Mouse (Mus musculus) inflammation-experienced regulatory T-cells, adult 6 months (primary cell): ENCODE measurements around the gene Ric3. TPM values are rescaled to one million over a fixed set of nuclear protein-coding genes. Genes with fewer than 3 reads are reported as not detected.

ENCODE experiments used
- ATAC-seq: one replicate; pipeline ENCODE4 v1.8.0; 2017
- polyA plus RNA-seq, 3 experiments: library from polyadenylated mRNA; unstranded; fragments of 100-300 nt; shearing (Covaris generic); gene quantifications; one replicate each; pipeline ENCODE4 v1.2.1; 2017

Gene Ric3
- polyA plus RNA-seq, 3 experiments from 2014 or later: not detected

DNA sequence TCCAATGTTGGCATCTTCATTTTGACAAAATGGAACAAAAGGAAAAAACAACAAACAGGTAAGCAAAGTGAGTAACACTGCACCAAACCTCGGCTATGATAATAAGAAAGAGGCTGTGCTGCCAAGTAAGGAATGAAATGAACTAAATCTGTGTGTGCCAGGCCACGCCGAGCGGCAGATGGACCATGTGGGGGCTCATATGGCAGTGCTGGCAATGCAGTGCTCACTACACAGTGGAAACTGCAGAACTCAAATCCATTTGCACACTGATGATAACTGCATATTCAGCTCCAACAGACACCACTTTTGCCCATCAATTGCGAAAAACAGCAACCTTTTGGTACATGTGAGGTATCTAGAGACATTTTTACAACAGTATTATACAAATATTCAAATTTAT is 43.7 kb downstream of the Ric3 start:
- ATAC-seq: no peak

GRCm38 (mm10) chr7:109038987-109039386 is 44.1 kb downstream of the Ric3 start:
- no peak for ATAC-seq

DNA sequence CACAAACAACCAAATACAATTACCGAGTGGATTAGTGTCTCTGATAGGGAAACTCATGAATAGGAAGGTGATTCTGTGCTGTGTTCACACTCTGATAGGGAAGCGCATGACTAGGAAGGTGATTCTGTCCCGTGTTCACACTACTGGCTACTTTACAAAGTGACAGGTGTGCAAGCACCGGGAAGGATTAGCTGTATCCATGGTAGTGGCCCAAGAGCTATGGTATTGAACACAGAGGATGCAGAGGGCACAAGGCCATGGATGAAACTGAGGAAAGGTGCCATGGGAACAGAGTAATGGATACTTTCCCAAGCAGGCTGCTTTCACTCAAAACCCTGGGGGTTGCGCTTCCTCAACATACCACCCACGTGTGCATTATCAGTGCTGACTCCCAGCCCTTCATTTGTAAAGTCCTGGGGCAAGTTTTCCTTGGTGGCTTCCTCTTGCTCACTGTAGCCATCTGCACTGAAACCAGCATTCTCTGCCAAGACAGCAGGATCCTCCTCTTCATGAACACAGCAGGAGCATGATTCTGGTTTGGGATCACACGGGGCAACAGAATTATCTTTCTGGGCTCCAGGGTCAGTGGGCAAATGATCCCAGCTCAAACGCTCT is 44.9 kb downstream of the Ric3 start:
- no peak for ATAC-seq

DNA sequence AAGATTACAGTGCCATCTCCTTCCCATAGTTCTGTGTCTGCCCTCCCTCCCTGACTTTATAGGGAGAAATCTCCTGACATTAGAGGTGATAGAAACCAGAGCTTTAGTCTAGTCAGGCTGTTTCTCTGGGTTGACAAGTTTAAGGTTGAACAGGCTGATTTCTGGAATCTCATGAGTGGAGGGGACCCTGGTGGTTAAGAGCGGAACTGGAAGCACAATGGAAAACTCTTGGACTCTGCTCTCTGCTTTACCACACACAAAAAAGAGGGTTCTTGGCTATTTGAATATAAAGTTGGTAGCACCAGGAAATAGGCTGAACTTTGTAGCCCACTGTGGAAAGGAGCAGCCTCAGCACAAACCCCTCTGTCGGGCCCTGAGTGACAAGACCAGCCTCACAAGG is 51.1 kb downstream of the Ric3 start:
- ATAC-seq: no peak

- ATAC-seq: no peak
These were observed 51.8 kb downstream of the Ric3 start for GRCm38 (mm10) chr7:109031331-109031730.

- no peak for ATAC-seq
These were observed 53.1 kb downstream of the Ric3 start for GRCm38 (mm10) chr7:109029961-109030465.

- ATAC-seq: peak; percentile 56
These were observed 54.9 kb downstream of the Ric3 start for GRCm38 (mm10) chr7:109028204-109028603.

DNA sequence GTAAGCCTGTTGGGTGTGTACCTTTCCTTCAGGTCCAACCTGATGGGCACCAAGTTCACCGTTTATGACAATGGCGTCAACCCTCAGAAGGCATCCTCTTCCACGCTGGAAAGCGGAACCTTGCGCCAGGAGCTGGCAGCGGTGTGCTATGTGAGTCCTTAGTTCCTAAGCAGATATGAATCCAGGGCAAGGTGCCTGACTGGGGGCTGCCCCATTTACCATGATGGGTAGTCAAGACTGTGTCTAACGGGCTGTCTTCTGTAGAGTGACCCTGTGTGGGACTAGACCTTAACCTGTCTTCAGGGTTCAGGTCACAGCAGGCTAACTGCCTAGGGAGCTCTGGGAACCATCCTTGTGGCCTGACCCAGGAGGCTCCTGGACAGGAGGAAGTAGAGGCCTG is 55.4 kb downstream of the Ric3 start:
- no peak for ATAC-seq

DNA sequence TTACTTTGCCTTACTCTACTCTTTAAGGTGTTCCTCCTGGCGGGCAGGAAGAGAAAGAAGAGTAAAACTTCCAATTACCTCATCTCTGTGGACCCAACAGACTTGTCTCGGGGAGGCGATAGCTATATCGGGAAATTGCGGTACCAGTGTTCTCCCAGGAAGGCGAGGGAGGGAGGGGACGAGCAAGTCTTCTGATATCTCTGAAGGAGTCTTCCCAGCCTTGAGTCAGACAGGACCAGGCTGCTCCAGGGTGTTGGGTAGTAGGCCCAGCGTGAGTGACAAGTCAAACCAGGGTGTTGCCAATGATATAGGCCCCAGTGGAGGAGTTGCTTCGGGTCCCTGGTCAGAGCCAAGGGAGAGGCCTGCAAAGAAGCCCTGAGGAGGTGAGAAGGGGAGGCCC is 56.2 kb downstream of the Ric3 start:
- ATAC-seq: no peak

DNA sequence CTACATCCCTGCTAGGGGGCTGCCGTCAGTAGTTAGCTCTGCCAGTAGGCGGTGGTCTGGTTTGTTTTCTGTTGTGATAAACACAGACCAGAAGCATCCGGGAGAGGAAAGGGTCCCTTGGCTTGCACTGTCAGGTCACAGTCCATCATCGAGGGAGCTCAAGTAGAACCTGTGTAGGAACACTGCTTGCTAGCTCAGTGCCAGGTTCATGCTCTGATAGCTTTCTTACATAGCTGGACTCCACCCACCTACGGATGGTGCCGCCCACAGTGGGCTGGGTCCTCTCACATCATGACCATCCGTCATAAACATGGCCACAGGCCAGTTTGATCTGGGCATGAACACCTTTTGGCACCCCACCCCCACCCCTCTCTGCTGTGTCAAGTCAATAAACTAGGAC is 57.4 kb downstream of the Ric3 start:
- ATAC-seq: no peak

GRCm38 (mm10) chr7:109021428-109021827 is 61.7 kb downstream of the Ric3 start:
- ATAC-seq: peak; percentile 70

GRCm38 (mm10) chr7:109019243-109019642 is 63.9 kb downstream of the Ric3 start:
- no peak for ATAC-seq

DNA sequence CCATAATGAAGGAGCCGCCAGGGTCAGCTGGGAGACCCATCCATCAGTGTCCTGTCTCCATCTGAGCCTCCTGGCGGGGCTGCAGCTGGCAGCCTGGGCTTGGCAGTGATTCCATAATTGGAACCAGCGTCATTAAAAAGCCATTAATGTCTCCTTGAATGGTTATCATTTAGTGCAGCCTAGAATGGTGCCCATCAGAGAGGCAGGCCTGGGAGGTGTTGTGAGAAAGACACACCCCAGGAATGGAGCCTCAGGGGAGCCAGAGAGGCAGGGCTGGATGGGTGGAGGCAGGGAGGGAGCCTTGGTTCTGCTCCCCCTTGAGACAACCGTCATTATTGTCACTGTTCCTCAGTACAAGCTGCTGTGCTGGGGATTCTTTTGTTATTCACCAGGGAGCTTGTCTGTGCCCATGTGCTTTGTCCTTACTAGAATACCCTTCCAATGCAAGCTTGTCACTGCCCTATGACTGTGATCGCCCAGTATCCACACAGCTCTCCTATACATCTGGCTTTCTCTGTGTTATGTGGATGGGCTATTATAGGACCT is 66.7 kb downstream of the Ric3 start:
- ATAC-seq: no peak

DNA sequence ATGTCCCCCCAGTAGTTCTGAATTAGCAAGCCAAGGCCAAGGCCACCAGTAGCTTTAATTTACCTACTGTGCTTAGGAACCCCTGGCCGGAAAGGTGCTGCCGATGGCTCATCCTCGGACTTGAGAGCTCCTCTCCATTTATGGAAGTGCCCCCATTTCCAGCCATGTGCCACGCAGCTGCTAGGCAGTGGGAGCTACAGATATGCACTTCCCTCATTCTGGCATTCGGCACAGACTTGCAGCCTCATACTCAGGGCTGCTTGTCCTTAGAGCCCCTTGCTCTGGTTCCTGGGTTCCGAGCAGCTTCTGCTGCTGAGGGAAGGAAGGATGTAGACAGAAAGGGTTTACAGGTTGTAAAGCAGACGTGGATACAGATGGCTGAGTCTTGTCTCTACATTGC is 68.3 kb downstream of the Ric3 start:
- ATAC-seq: no peak

DNA sequence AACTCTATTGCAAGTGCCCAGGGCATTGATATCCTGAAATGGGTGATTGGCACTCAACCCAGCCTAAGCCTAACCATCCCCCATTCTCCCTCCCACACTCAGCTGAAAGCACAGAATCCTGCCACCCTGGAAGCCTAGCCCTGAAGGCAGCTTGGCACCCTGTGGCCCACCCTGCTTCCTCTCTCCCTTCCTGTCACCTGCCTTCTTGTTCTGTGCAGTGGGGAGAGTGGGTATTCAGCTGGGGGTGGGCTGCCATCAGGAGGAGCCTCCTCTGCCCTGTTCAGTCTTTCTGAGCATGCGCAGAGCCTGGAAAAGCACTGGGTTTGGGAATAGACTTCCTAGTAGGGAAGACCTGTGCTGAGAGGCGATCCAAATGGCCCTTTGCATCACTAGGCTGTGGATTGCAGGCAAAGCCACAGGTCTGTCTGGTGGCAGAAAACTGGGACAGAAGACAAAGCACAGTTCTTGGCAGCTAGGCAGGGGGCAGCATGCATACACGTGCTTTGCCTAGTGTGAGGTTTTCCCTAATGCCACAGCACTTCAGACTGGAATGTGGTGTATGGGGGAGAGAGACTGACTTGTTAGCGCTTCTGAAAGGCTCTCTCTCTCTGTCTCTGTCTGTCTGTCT is 70.0 kb downstream of the Ric3 start:
- ATAC-seq: no peak

DNA sequence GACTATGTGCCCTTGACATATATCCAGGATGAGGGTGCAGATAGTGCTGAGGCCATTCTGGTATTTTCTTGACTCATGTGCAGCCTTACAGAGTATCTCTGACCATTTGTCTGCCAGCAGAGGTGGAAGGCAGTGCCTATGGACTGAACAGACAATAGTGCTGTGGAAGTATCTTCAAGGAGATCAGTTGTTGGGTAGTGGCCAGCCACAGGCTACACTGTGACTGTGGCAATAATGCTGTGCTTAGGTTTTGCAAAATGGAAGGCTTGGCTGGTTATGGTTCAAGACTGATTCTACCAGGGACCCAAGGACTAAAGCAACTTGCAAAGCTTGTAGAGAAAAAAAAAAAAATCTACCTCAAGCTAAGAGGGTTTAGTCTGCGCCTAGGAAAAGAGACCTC is 70.6 kb downstream of the Ric3 start:
- no peak for ATAC-seq

GRCm38 (mm10) chr7:109011596-109012180 is 71.4 kb downstream of the Ric3 start:
- no peak for ATAC-seq

DNA sequence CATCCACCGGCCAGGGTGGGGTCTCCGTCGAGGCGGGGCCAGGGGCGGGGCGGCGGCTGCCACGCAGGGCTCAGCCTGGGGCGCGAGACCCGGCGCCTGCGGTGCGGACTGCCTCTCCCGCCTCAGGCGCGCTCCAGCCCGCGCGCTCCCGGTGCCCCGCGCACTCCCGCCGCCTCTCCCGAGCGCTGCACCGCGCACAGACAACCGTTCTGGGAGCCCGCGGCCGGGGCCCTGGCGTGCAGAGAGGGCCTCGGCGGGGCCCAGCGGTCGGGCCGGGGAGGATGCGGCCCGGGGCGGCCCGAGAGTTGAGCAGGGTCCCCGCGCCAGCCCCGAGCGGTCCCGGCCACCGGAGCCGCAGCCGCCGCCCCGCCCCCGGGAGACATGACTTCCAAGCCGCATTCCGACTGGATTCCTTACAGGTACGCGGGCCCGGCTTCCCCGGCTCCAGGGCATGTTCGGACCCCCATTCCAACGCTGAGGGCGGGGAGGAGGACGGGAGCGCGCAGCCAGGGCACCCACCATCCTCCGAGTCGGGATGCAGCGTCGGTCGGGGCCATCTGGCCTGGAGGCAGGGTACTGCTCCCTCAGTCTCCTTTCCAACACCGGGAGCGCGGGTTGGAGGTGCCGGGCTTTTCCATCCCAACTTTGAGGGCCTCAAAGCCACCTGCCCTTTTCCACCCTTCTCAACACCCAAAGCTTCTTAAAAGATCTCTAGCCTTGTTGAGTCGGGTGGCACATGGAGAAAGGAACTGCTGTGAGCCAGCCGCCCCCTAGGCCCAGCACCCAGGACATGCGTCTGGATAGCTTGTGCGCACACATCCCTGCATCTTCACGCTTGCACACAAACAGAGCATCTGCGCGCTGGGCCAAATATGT is 72.2 kb downstream of the Ric3 start:
- ATAC-seq: no peak

GRCm38 (mm10) chr7:109009260-109009659 is 73.9 kb downstream of the Ric3 start:
- no peak for ATAC-seq

GRCm38 (mm10) chr7:109003653-109004052 is 79.5 kb downstream of the Ric3 start:
- no peak for ATAC-seq

DNA sequence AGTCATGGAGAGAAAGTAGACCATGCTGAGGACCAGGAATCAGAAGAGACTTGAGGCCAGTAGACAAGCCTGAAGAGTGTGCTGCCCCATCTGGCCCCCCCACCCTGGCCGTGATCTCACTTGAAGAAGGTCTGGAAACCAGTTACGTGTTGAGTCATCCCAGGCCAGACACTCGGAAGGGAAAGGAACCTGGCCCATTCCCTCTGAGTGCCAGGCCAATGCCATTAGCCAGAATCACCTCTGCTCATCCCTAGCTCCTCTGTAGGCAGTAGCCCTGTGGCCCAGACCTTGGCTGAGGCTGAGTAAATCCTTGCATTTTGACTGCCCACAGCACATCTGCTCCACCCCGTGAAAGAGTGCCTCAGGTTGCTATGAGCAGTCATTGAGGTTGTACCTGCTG is 81.2 kb downstream of the Ric3 start:
- ATAC-seq: no peak

DNA sequence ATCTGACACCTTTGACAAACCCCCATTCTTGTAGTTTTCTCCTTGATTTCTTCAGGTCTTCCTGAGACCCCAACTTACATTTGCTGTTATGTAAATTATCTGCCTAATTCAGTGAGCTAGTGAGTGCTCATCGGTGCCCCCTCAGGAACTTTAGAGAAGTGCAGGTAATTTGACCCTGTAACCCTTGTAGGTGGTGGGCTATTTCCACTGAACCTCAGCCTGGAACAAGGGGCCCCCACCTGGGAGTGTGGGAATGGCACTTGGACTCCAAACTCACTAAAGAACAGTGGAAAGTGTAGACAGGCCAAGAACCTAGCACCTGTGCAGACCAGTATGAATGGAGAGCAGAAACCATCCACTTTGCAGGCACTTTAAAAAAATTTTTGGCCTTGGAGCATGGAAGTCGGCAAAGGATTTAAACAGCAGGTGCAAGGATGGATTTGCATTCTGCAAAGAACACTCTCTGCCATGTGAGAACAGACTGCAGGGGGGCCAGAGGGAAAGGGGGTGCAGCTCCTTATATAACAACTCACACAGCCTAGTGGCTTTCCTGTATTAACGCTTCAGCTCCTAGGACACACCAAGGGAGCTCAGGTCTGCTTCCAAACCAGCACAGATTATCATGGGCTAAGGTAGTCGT is 82.7 kb downstream of the Ric3 start:
- ATAC-seq: peak; percentile 32
